20 mouse cellular contexts compared by ENCODE assay signal in genomic region chr6:106207401-106207800, GRCm38 (mm10).
A peak's percentile ranks its signal among the peaks of the same experiment; 100 is the strongest.
DNase-seq lines count a peak whose midpoint lies in the region; ATAC-seq and TF ChIP-seq lines count a peak whose summit lies in the region.
"Had no signal": no experiment of that assay in that cellular context is flagged by ENCODE, and none has a peak within 500 bp of the region (broad histone marks: within the 10 kb centered on the region; RNA-seq: fewer than 3 reads in every experiment).

No protein-coding gene starts in this region.

- no peak for TF ChIP-seq CTCF in hindbrain, postnatal 0 days (IDR thresholded peaks at IDR 0.05; ENCODE audit: low read depth)
- no peak for TF ChIP-seq CTCF in forebrain, postnatal 0 days (IDR thresholded peaks at IDR 0.05; ENCODE audit: low read depth)

- no peaks in the 10 kb centered on the region for H3K4me1 ChIP-seq in hindbrain, postnatal 0 days (ENCODE audit: insufficient read depth, low read length)
- H3K4me1 ChIP-seq in hindbrain, embryonic 16.5 days (ENCODE audit: control insufficient read depth, insufficient read depth, low read depth, low read length), result no peaks in the 10 kb centered on the region
- no peaks in the 10 kb centered on the region for H3K4me1 ChIP-seq in forebrain, postnatal 0 days (ENCODE audit: insufficient read depth)
- H3K4me1 ChIP-seq: forebrain, embryonic 13.5 days; hindbrain, embryonic 15.5 days; limb, embryonic 13.5 days; liver, embryonic 12.5 days; midbrain, embryonic 12.5 days had no signal

- no peak for ATAC-seq in hindbrain, postnatal 0 days
- no peak for ATAC-seq in hindbrain, embryonic 16.5 days
- ATAC-seq in forebrain, postnatal 0 days, result no peak
- ATAC-seq: forebrain, embryonic 13.5 days; intestine, postnatal 0 days; liver, embryonic 12.5 days had no signal

- H3K4me3 ChIP-seq in hindbrain, postnatal 0 days (ENCODE audit: low read length), result no peak overlapping the region
- no peak overlapping the region for H3K4me3 ChIP-seq in hindbrain, embryonic 16.5 days (ENCODE audit: low read length)
- no peak overlapping the region for H3K4me3 ChIP-seq in forebrain, postnatal 0 days (ENCODE audit: low read depth, low read length)
- H3K4me3 ChIP-seq: forebrain, embryonic 13.5 days; gastrocnemius, adult 2 months; hindbrain, embryonic 15.5 days; layer of hippocampus, adult 2 months; limb, embryonic 13.5 days; liver, embryonic 12.5 days; midbrain, embryonic 12.5 days had no signal

- H3K27ac ChIP-seq in hindbrain, postnatal 0 days, result no peak overlapping the region
- H3K27ac ChIP-seq in hindbrain, embryonic 16.5 days (ENCODE audit: low read depth, low read length), result no peak overlapping the region
- H3K27ac ChIP-seq in forebrain, postnatal 0 days (ENCODE audit: low read depth, low read length), result no peak overlapping the region
- H3K27ac ChIP-seq: forebrain, embryonic 13.5 days; gastrocnemius, adult 2 months; hindbrain, embryonic 15.5 days; layer of hippocampus, adult 2 months; limb, embryonic 13.5 days; liver, embryonic 12.5 days; midbrain, embryonic 12.5 days had no signal

- H3K27me3 ChIP-seq in hindbrain, postnatal 0 days (ENCODE audit: insufficient read depth, low read length), result no peaks in the 10 kb centered on the region
- no peaks in the 10 kb centered on the region for H3K27me3 ChIP-seq in hindbrain, embryonic 16.5 days (replicated peaks; ENCODE audit: control insufficient read depth, insufficient read depth, low read length)
- H3K27me3 ChIP-seq in forebrain, postnatal 0 days (ENCODE audit: insufficient read depth, low read length), result no peaks in the 10 kb centered on the region
- H3K27me3 ChIP-seq: forebrain, embryonic 13.5 days; hindbrain, embryonic 15.5 days; limb, embryonic 13.5 days; liver, embryonic 12.5 days; midbrain, embryonic 12.5 days had no signal

- H3K4me2 ChIP-seq in hindbrain, postnatal 0 days (ENCODE audit: low read depth, low read length), result no peak overlapping the region
- no peak overlapping the region for H3K4me2 ChIP-seq in hindbrain, embryonic 16.5 days (ENCODE audit: low read length)
- no peak overlapping the region for H3K4me2 ChIP-seq in forebrain, postnatal 0 days (ENCODE audit: low read depth)
- H3K4me2 ChIP-seq: forebrain, embryonic 13.5 days; hindbrain, embryonic 15.5 days; limb, embryonic 13.5 days; liver, embryonic 12.5 days; midbrain, embryonic 12.5 days had no signal

- H3K36me3 ChIP-seq in hindbrain, postnatal 0 days (ENCODE audit: insufficient read depth, low read length), result no peaks in the 10 kb centered on the region
- no peaks in the 10 kb centered on the region for H3K36me3 ChIP-seq in hindbrain, embryonic 16.5 days (ENCODE audit: control insufficient read depth, insufficient read depth, low read length)
- H3K36me3 ChIP-seq in forebrain, postnatal 0 days (ENCODE audit: insufficient read depth), result no peaks in the 10 kb centered on the region
- H3K36me3 ChIP-seq: hindbrain, embryonic 15.5 days; limb, embryonic 13.5 days; liver, embryonic 12.5 days; midbrain, embryonic 12.5 days had no signal

- H3K9ac ChIP-seq in hindbrain, postnatal 0 days (replicated peaks; ENCODE audit: low read length), result no peak overlapping the region
- no peak overlapping the region for H3K9ac ChIP-seq in hindbrain, embryonic 16.5 days (ENCODE audit: low read depth, low read length)
- H3K9ac ChIP-seq in forebrain, postnatal 0 days, result no peak overlapping the region
- H3K9ac ChIP-seq: forebrain, embryonic 13.5 days; hindbrain, embryonic 15.5 days; limb, embryonic 13.5 days; liver, embryonic 12.5 days; midbrain, embryonic 12.5 days had no signal

- no peaks in the 10 kb centered on the region for H3K9me3 ChIP-seq in hindbrain, postnatal 0 days (ENCODE audit: low read length)
- no peaks in the 10 kb centered on the region for H3K9me3 ChIP-seq in hindbrain, embryonic 16.5 days (ENCODE audit: control insufficient read depth, low read length)
- no peaks in the 10 kb centered on the region for H3K9me3 ChIP-seq in forebrain, postnatal 0 days (ENCODE audit: low read length)
- H3K9me3 ChIP-seq: forebrain, embryonic 13.5 days; hindbrain, embryonic 15.5 days; limb, embryonic 13.5 days; liver, embryonic 12.5 days; midbrain, embryonic 12.5 days had no signal

- DNase-seq in hindbrain, postnatal 0 days (ENCODE audit: low spot score), result peak; percentile 18
- DNase-seq in 3T3-L1 (ENCODE audit: low read depth, low spot score) (peak; percentile 6), NIH3T3 (ENCODE audit: low read depth) (peak; percentile 9)
- peak; percentile 48 for DNase-seq in adrenal gland, postnatal 25 days
- no peak for DNase-seq in forebrain, postnatal 0 days
- no peak for DNase-seq in layer of hippocampus, adult 9-11 months
- DNase-seq: B cell, adult 2 months; gastrocnemius, adult 2 months; kidney, postnatal 25 days; lung, adult 2 months; thymus, adult 18-20 months; thymus, postnatal 36 days had no signal

Comparison
In these comparisons a context has a peak if more than half of its experiments do, and no peak if none do; other contexts are left out.
1. DNase-seq: peak in hindbrain, postnatal 0 days (single experiment), 3T3-L1 (single experiment), NIH3T3 (single experiment) and adrenal gland, postnatal 25 days (single experiment); none in forebrain, postnatal 0 days (single experiment) and layer of hippocampus, adult 9-11 months (single experiment).